Mouse (Mus musculus) neural tube, embryonic 12.5 days (tissue): ENCODE data around the gene Lrig2. TPM values are rescaled to one million over a fixed set of nuclear protein-coding genes. Genes with fewer than 3 reads are reported as not detected.
"Not testable (repeated sequence)": the region's sequence is repeated elsewhere in the genome, so short reads cannot be mapped to it uniquely, and the experiment has no call there.

Experiments used
- ATAC-seq: fragments of 200-750 bp; cut with Nextera tagmentation; 2 replicates; pipeline ENCODE4 v1.8.0; 2017; ENCODE audit warnings: low read depth, mild to moderate bottlenecking, moderate TSS enrichment, moderate library complexity; ENCODE audit not compliant: low FRiP score
- H3K27ac ChIP-seq: fragments of 300-500 bp; sonication (generic); 2 replicates; pipeline ENCODE4 v1.5.1; 2016
- H3K27me3 ChIP-seq: fragments of 300-500 bp; sonication (generic); replicated peaks from 2 replicates; pipeline ENCODE4 v1.6.1; 2016; ENCODE audit warnings: mild to moderate bottlenecking
- H3K36me3 ChIP-seq: fragments of 300-500 bp; sonication (generic); 2 replicates; pipeline ENCODE4 v1.6.1; 2016; ENCODE audit warnings: mild to moderate bottlenecking
- H3K4me1 ChIP-seq: fragments of 300-500 bp; sonication (generic); 2 replicates; pipeline ENCODE4 v1.6.1; 2016
- H3K4me2 ChIP-seq: fragments of 300-500 bp; sonication (generic); replicated peaks from 2 replicates; pipeline ENCODE4 v1.6.1; 2016; ENCODE audit warnings: mild to moderate bottlenecking
- H3K4me3 ChIP-seq: fragments of 300-500 bp; sonication (generic); 2 replicates; pipeline ENCODE4 v1.5.1; 2016
- H3K9ac ChIP-seq: fragments of 300-500 bp; sonication (generic); 2 replicates; pipeline ENCODE4 v1.6.1; 2016; ENCODE audit warnings: mild to moderate bottlenecking
- H3K9me3 ChIP-seq: fragments of 300-500 bp; sonication (generic); 2 replicates; pipeline ENCODE4 v1.6.1; 2016; ENCODE audit warnings: mild to moderate bottlenecking
- WGBS: fragments of 180-500 bp; shearing (Covaris S2); methylation state at CpG from one replicate; pipeline ENCODE4 v1.1.7; 2016; 5-methylcytosine and 5-hydroxymethylcytosine counted together
- polyA plus RNA-seq: library from polyadenylated mRNA; unstranded; fragments of >200 nt; fragmentation: Nextera tagmentation; extraction: Ambion mirVana; gene quantifications from 2 replicates; pipeline ENCODE4 v1.2.1, GENCODE M21; 2016

The Lrig2 gene
- polyA plus RNA-seq, 1 experiment from 2014 or later: 30.9 TPM

DNA sequence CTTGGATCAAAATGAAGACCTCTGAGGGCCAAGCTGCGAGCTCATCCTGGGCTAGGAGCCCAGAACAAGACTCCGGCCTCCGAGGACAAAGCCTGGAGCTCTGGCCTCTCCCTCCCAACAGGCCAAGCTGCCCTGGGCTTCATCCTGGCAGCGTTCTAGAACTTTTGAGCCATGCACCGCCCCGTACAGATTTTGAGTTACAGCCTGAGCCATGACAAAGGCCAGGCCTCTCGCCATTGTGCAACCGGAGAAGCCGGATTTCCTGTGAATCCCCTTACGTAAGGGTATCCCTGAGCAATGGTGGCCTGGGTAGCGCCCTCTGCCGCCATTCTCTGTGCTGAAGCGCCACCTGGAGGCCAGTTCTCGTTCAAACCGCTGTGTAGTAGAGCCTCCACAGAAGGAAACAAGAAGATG is 69.8 kb downstream of the Lrig2 start:
- H3K9ac ChIP-seq: peak overlapping the region; percentile 33; the same call in 1 of the 2 replicates
- no peak overlapping the region for H3K27ac ChIP-seq
- peak overlapping the region; percentile 50 for H3K4me2 ChIP-seq
- peak; percentile 94 for ATAC-seq
- H3K4me1 ChIP-seq: 0 out of 2 replicates have a peak, but pooled peaks cover 3% of the 10 kb centered on the region
- no peaks in the 10 kb centered on the region for H3K9me3 ChIP-seq
- H3K27me3 ChIP-seq: no peaks in the 10 kb centered on the region
- WGBS: 18% methylated on average over 15 of the region's 15 CpGs
- H3K36me3 ChIP-seq: no peaks in the 10 kb centered on the region
- H3K4me3 ChIP-seq: no peak overlapping the region

DNA sequence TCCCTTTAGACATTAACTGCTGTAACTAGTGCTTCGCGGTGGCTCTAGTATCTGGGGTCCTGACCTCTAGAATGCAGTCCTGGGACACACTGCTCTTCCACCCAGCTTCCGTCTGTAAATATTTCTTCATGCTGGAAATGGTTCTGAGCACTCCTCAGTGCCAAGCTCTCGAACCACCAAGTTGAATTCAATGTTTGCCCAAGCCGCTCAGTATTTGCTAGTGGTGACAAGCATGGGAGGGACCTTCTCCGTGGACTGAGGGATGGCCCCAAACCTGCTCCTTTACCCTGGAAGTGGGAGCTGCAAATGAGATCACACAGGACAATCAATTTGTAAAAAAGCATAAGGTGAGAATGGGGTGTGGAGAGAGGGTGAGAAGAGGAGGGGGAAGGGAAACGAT is 70.3 kb downstream of the Lrig2 start:
- Histone ChIP-seq H3K4me2 (peak overlapping the region; percentile 50; the same call in 1 of the 2 replicates), H3K27ac (no peak overlapping the region), H3K27me3 (no peaks in the 10 kb centered on the region), H3K9me3 (no peaks in the 10 kb centered on the region), H3K4me1 (0 out of 2 replicates have a peak, but pooled peaks cover 3% of the 10 kb centered on the region), H3K4me3 (no peak overlapping the region), H3K9ac (no peak overlapping the region), H3K36me3 (no peaks in the 10 kb centered on the region)
- peak; percentile 45; the same call in 1 of the 2 replicates for ATAC-seq
- WGBS: 85% methylated on average over 7 of the region's 7 CpGs

DNA sequence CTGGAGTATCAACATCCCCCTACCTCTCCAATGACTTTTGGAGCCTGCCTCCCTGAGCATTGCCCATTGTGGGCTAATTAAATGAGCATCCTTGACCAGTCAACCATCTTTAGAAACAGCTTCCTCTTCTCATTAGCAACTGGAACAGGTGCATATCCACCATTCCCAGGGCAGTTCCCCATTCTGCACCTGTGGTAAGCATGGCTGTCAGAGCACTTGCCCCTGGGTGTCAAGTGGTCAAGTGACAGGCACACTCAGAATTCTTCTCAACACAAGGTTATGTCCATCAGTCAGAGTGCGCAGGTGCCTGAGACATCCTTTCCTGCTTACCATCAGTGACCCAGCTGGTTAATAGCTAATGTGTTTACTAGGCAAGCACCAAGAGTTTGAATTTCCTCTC is 72.9 kb downstream of the Lrig2 start:
- H3K36me3 ChIP-seq: no peaks in the 10 kb centered on the region
- no peak overlapping the region for H3K9ac ChIP-seq
- no peak overlapping the region for H3K4me3 ChIP-seq
- no peaks in the 10 kb centered on the region for H3K27me3 ChIP-seq
- no peak overlapping the region for H3K27ac ChIP-seq
- no peaks in the 10 kb centered on the region for H3K9me3 ChIP-seq
- peaks cover 7% of the 10 kb centered on the region; the same call in 1 of the 2 replicates for H3K4me1 ChIP-seq
- no peak for ATAC-seq
- 92% methylated on average over 1 of the region's 1 CpGs for WGBS
- H3K4me2 ChIP-seq: no peak overlapping the region

DNA sequence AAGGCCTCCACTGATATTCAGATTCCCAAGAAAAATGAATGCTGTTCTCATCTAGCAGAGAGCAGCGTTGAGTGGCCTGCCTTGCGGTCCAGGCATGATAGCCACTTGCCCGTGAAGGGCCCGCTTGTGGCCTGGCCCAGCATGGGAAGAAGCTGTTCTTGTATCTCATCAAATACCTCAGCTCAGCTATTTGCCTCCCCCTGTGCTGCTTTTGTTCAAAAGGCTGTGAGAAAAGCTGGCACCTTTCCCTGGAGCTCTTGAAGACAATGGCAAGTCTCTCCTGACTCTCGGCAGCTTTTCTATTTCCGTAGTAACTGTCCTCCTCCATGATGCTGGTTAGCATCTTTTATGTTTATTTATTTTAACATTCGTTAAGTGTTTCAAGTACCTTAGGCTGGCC is 74.1 kb downstream of the Lrig2 start:
- H3K4me3 ChIP-seq: no peak overlapping the region
- H3K9me3 ChIP-seq: no peaks in the 10 kb centered on the region
- ATAC-seq: no peak
- H3K9ac ChIP-seq: no peak overlapping the region
- no peaks in the 10 kb centered on the region for H3K36me3 ChIP-seq
- no peak overlapping the region for H3K27ac ChIP-seq
- WGBS: 68% methylated on average over 7 of the region's 7 CpGs
- no peak overlapping the region for H3K4me2 ChIP-seq
- H3K27me3 ChIP-seq: no peaks in the 10 kb centered on the region
- peaks cover 7% of the 10 kb centered on the region; the same call in 1 of the 2 replicates for H3K4me1 ChIP-seq

DNA sequence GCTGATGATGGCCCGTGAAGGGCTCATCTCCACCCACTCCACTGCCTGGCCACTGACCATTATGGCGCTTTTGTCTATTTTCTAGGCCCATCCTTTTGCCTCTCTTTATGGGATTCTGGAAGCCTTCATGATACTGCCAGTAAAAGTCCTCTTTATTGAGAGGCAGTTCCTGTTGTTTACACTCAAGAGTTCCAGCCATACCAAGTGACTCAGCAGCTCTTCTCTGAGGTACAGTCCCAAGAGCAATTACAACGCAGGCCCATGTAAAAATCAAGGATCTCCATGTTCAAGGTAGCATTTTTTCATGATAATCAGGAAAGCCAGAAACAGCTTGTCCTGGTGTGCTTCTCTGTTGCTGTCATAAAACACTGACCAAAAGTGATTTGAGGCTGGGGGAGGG is 75.8 kb downstream of the Lrig2 start:
- Histone ChIP-seq H3K27ac (no peak overlapping the region), H3K9me3 (no peaks in the 10 kb centered on the region), H3K4me2 (no peak overlapping the region), H3K9ac (no peak overlapping the region), H3K27me3 (0 out of 2 replicates have a peak, but pooled peaks cover 3% of the 10 kb centered on the region), H3K4me3 (no peak overlapping the region), H3K4me1 (peaks cover 5% of the 10 kb centered on the region; the same call in 1 of the 2 replicates), H3K36me3 (no peaks in the 10 kb centered on the region)
- WGBS: 95% methylated on average over 3 of the region's 3 CpGs
- ATAC-seq: no peak

DNA sequence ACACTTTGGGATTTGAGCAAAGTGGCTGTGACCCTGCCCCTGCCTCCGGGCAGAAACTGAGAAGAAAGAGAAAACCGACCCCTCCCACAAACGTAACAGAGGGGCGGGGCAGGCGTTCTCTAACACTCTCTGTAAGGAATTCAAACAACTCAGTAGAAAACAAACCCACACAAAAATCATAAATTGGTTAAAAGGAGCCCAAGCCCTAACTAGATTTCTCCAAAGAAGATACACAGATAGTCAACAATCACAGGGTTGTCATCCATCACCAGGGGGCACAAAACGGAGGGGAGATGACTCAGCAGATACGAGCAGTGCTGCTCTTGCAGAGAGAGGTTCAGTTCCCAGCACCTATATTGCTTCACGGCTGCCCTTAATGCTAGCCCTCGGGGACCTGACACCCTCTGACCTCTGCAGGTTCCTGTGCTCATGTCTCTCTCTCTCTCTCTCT is 77.4 kb downstream of the Lrig2 start:
- Histone ChIP-seq H3K4me2 (peak overlapping the region; percentile 50), H3K27me3 (0 out of 2 replicates have a peak, but pooled peaks cover 3% of the 10 kb centered on the region), H3K4me3 (peak overlapping the region; percentile 19; the same call in 1 of the 2 replicates), H3K4me1 (peaks cover 5% of the 10 kb centered on the region; the same call in 1 of the 2 replicates), H3K27ac (no peak overlapping the region), H3K9ac (no peak overlapping the region), H3K9me3 (no peaks in the 10 kb centered on the region), H3K36me3 (no peaks in the 10 kb centered on the region)
- ATAC-seq: no peak
- 3% methylated on average over 9 of the region's 9 CpGs for WGBS

DNA sequence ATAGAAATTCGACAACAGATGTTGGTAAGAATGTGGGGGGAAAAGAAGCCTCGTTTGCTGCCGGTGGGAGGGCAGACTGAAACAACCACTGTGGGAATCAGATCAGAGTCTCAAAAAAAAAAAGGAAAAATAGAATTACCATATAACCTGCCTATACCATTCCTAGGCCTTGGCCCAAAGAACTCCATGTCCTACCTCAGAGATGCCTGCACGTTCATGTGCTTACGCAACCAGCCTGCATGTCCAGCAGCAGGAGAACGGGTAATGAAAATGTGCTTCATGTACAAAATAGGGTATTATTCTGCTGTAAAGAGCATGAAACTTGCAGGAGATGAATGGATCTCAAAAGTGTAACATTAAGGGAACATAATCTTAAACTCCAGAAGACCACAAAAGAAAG is 79.1 kb downstream of the Lrig2 start:
- no peak overlapping the region for H3K4me2 ChIP-seq
- H3K4me3 ChIP-seq: no peak overlapping the region
- H3K36me3 ChIP-seq: no peaks in the 10 kb centered on the region
- peaks cover 5% of the 10 kb centered on the region; the same call in 1 of the 2 replicates for H3K4me1 ChIP-seq
- WGBS: 83% methylated on average over 6 of the region's 6 CpGs
- H3K9ac ChIP-seq: no peak overlapping the region
- H3K27ac ChIP-seq: no peak overlapping the region
- ATAC-seq: no peak
- H3K9me3 ChIP-seq: no peaks in the 10 kb centered on the region
- 0 out of 2 replicates have a peak, but pooled peaks cover 3% of the 10 kb centered on the region for H3K27me3 ChIP-seq

DNA sequence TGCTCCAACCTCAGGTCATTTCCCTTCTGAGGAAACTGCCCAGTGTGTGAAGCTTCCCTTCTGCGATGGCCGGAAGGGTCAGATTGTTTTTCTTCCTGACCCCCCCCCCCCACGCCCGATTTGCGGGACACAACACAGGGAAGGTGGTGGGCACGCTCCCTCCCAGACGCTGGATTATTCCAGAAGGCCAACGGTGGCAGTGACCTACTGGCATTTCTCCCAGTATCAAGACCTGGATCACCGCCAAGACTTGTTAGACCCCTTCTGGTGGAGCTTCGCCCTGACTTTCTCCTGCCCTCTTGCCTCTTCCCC is 79.9 kb downstream of the Lrig2 start:
- H3K9ac ChIP-seq: no peak overlapping the region
- no peak overlapping the region for H3K27ac ChIP-seq
- ATAC-seq: no peak

DNA sequence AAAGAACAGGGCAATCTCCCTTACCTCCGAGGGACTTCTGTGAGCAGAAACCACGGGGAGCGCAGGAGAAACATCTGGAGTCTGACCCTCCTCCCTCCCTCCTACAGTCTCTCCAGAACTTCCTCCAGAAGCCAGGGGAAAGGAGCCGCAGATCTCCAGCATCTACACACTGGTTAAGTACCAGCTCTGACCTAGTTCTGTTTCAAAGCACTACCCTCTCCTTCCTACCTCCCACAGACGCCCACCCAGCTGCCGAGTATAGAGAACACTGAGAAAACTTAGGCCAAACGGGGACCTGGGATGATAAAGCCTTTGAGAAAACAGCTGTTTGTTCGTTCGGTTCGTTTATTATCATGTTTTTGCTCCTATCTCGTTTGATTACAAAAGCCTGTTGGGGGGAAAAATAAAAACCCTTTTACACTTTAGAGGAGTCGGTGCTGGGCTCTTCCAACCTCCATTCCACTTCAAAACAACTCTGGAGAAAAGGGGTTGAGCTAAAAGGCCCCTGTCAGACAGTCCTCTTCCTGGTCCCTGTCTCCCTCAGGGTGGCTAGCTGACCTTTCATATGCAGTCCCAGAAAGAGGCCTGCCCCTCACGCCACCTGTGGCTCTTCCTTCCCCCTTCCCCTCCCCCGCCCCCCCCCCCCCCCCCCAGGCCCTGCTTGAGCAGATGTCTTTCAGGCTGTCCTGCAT is 80.4 kb downstream of the Lrig2 start:
- Histone ChIP-seq H3K27ac (no peak overlapping the region), H3K4me1 (peaks cover 5% of the 10 kb centered on the region; the same call in 1 of the 2 replicates), H3K9ac (no peak overlapping the region)

More for the DNA sequence above, 79.9 kb downstream of the Lrig2 start:
- no peak overlapping the region for H3K4me3 ChIP-seq
- no peak overlapping the region for H3K4me2 ChIP-seq
- 35% methylated on average over 10 of the region's 10 CpGs for WGBS
- H3K4me1 ChIP-seq: peaks cover 5% of the 10 kb centered on the region; the same call in 1 of the 2 replicates
- H3K36me3 ChIP-seq: no peaks in the 10 kb centered on the region
- 0 out of 2 replicates have a peak, but pooled peaks cover 3% of the 10 kb centered on the region for H3K27me3 ChIP-seq
- H3K9me3 ChIP-seq: no peaks in the 10 kb centered on the region

DNA sequence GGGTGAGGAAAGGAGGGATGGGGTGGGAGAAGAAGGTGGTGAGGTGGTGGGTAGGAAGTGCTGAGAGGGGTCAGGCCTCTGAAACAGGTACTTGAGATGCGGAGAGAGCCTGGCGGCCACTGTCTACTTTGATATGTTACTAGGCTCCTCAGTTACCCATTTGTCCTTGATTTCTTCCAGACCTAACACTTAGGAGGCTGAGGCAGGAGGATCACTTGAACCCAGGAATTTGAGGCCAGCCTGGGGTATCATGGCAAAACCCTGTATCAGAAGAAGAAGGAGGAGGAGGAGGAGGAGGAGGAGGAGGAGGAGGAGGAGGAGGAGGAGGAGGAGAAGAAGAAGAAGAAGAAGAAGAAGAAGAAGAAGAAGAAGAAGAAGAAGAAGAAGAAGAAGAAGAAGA is 84.4 kb downstream of the Lrig2 start:
- H3K9ac ChIP-seq, H3K27ac ChIP-seq, H3K4me3 ChIP-seq, H3K9me3 ChIP-seq, H3K4me2 ChIP-seq, H3K27me3 ChIP-seq, ATAC-seq, H3K4me1 ChIP-seq, H3K36me3 ChIP-seq: not testable (repeated sequence)
- WGBS: 97% methylated on average over 2 of the region's 2 CpGs

More for the DNA sequence above, 80.4 kb downstream of the Lrig2 start:
- no peaks in the 10 kb centered on the region for H3K36me3 ChIP-seq
- ATAC-seq: no peak
- H3K27me3 ChIP-seq: 0 out of 2 replicates have a peak, but pooled peaks cover 3% of the 10 kb centered on the region
- no peaks in the 10 kb centered on the region for H3K9me3 ChIP-seq
- no peak overlapping the region for H3K4me3 ChIP-seq
- 26% methylated on average over 13 of the region's 14 CpGs for WGBS
- H3K4me2 ChIP-seq: no peak overlapping the region

DNA sequence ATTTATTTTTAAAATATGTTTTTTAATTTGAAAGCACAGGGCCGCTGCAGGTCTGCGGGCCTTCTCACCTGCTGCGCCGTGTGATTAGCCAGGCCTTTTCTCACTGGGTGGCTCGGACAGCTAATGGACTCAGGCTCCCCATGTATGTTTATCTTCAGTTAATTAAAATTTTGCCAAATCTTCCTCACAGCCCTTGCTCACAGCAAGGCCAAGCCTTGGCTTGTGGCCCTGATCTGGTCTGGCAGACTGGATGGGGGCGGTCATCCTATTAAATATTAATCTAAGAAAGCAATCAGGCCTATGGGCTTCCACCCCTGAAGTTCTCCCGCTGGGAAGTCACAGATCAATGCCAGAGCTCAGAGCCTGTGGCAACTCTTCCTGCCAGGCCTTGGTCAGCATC is 87.4 kb downstream of the Lrig2 start:
- H3K36me3 ChIP-seq: no peaks in the 10 kb centered on the region
- H3K9ac ChIP-seq: no peak overlapping the region
- no peak overlapping the region for H3K27ac ChIP-seq
- no peaks in the 10 kb centered on the region for H3K4me1 ChIP-seq
- WGBS: 79% methylated on average over 7 of the region's 7 CpGs
- no peaks in the 10 kb centered on the region for H3K9me3 ChIP-seq
- H3K27me3 ChIP-seq: no peaks in the 10 kb centered on the region
- H3K4me3 ChIP-seq: no peak overlapping the region
- no peak for ATAC-seq
- no peak overlapping the region for H3K4me2 ChIP-seq

DNA sequence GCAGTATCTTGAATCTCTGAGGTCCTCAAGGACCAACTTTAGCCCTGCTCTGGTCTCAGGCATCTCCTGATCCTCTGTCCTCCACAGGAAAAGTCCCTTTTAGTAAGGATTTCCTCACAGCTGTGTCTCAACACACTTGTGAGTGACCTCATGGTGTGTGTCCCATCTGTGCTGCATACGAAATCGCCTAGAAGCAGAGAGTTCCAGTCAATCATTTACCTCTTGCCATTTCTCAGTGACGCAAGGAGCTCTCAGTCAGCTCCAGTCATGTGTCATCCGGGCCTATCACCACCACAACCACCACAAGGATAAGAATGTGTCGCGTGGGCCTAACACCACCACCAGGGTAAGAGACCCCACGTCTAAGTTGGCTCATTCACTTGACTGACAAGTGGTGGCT is 90.8 kb downstream of the Lrig2 start:
- ATAC-seq: no peak
- Histone ChIP-seq H3K27me3 (no peaks in the 10 kb centered on the region), H3K9me3 (no peaks in the 10 kb centered on the region), H3K36me3 (no peaks in the 10 kb centered on the region), H3K4me3 (no peak overlapping the region), H3K4me2 (no peak overlapping the region), H3K4me1 (no peaks in the 10 kb centered on the region), H3K9ac (no peak overlapping the region), H3K27ac (no peak overlapping the region)
- WGBS: 82% methylated on average over 7 of the region's 7 CpGs

DNA sequence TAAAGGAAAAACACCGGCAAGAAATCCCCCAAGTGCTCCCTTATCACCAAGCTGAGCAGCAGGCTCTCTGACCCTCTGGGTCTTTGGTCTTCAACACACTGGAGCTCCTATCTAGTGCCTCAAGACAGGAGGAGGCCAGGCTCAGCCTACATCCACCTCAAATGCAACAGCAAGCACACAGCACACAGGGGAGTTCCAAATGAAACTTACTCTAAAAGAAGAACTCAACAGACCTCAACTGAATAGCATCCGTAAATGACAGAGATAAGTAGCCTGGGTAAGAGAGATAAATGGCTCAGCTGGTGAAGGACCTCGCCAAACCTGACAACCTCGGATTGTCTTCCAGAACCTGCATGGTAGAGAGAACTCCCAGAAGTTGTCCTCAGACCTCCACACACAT is 91.7 kb downstream of the Lrig2 start:
- Histone ChIP-seq H3K4me1 (no peaks in the 10 kb centered on the region), H3K4me3 (no peak overlapping the region), H3K27me3 (no peaks in the 10 kb centered on the region), H3K27ac (no peak overlapping the region), H3K9me3 (no peaks in the 10 kb centered on the region), H3K36me3 (no peaks in the 10 kb centered on the region), H3K4me2 (no peak overlapping the region), H3K9ac (no peak overlapping the region)
- 74% methylated on average over 4 of the region's 4 CpGs for WGBS
- ATAC-seq: no peak
